Mouse (Mus musculus) ES-E14 (cell line): ENCODE results near the gene Prpsap2.

ENCODE experiments used
- CHD2 ChIP-seq: IDR thresholded peaks from 2 replicates; pipeline ENCODE4 v1.6.1; 2014; ENCODE audit warnings: mild to moderate bottlenecking, low read depth, low read length, inconsistent platforms
- MAFK ChIP-seq: IDR thresholded peaks from 2 replicates; pipeline ENCODE4 v1.6.1; 2014; ENCODE audit warnings: mild to moderate bottlenecking, low read depth, low read length, inconsistent platforms; ENCODE audit not compliant: insufficient read depth
- ZC3H11A ChIP-seq: IDR thresholded peaks from 2 replicates; pipeline ENCODE4 v1.6.1; 2012; ENCODE audit warnings: low read depth, mild to moderate bottlenecking, inconsistent platforms, low read length, borderline replicate concordance

GRCm38 (mm10) chr11:61745781-61746180 is 16.1 kb downstream of the Prpsap2 start:
- no peak for TF ChIP-seq ZC3H11A
- TF ChIP-seq CHD2, result no peak
- TF ChIP-seq MAFK, result no peak
